Mouse (Mus musculus) G1E (cell line): ENCODE measurements around the gene Nln.

ENCODE experiments used
- GATA1 ChIP-seq: IDR thresholded peaks from 2 replicates; pipeline ENCODE4 v1.6.1; 2012; ENCODE audit warnings: borderline replicate concordance, low read length, inconsistent platforms, mixed read lengths
- GATA2 ChIP-seq: IDR thresholded peaks from 2 replicates; pipeline ENCODE4 v1.6.1; 2012; ENCODE audit warnings: low read depth, low read length, inconsistent platforms, borderline replicate concordance

- TF ChIP-seq GATA2 (no peak), GATA1 (no peak)
These were observed 24.8 kb downstream of the Nln start for GRCm38 (mm10) chr13:104084600-104084999.
